Mouse (Mus musculus) CH12.LX (cell line): ENCODE data around the gene Sectm1a. TPM values are rescaled to one million over a fixed set of nuclear protein-coding genes. Genes with fewer than 3 reads are reported as not detected.
"Not testable (repeated sequence)": the region's sequence is repeated elsewhere in the genome, so short reads cannot be mapped to it uniquely, and the experiment has no call there.

ENCODE experiments used
- DNase-seq: peaks from one replicate; pipeline ENCODE4 v3.0.0-alpha.2; 2013; ENCODE audit errors: extremely low read depth
- H3K27ac ChIP-seq: 2 replicates; pipeline ENCODE4 v1.5.1; 2012; ENCODE audit warnings: low read depth, mild to moderate bottlenecking, control low read depth, moderate library complexity; ENCODE audit not compliant: insufficient read depth
- H3K27me3 ChIP-seq: replicated peaks from 2 replicates; pipeline ENCODE3; 2012; ENCODE audit warnings: inconsistent platforms
- H3K36me3 ChIP-seq, 2 experiments: replicated peaks in 1 of 2; 2 replicates each; pipeline versions ENCODE3 to v1.6.1; 2012; ENCODE audit warnings: inconsistent platforms in 1 of 2, low read length in 1 of 2, mild to moderate bottlenecking in 1 of 2, mixed read lengths in 1 of 2, moderate library complexity in 1 of 2; ENCODE audit not compliant: control insufficient read depth in 1 of 2, insufficient read depth in 1 of 2
- H3K4me1 ChIP-seq, 2 experiments: 2 replicates each; pipeline ENCODE4 v1.6.1; 2012; ENCODE audit warnings: inconsistent platforms in 1 of 2, moderate library complexity in 1 of 2; ENCODE audit not compliant: insufficient read depth in 2 of 2, control insufficient read depth in 1 of 2
- H3K4me2 ChIP-seq: 2 replicates; pipeline ENCODE4 v1.6.1; 2012; ENCODE audit warnings: low read depth, mild to moderate bottlenecking, control low read depth; ENCODE audit not compliant: poor library complexity, insufficient read depth, severe bottlenecking
- H3K4me3 ChIP-seq, 3 experiments: fragments of 150-350 bp in 1 of 3; sonication (generic) in 1 of 3; replicated peaks in 1 of 3; 2 replicates each; pipeline versions ENCODE3 to v1.5.1; 2011 to 2012; ENCODE audit warnings: low read depth in 2 of 3, low read length in 2 of 3, mild to moderate bottlenecking in 2 of 3, moderate library complexity in 2 of 3, control low read depth in 1 of 3, improper control_type of control experiment in 1 of 3, inconsistent platforms in 1 of 3, mixed read lengths in 1 of 3; ENCODE audit not compliant: poor library complexity in 1 of 3
- H3K79me2 ChIP-seq: replicated peaks from 2 replicates; pipeline ENCODE4 v1.6.1; 2012; ENCODE audit warnings: mild to moderate bottlenecking, moderate library complexity; ENCODE audit not compliant: control insufficient read depth, poor library complexity, insufficient read depth, severe bottlenecking; ENCODE audit errors: extremely low read depth
- H3K9ac ChIP-seq: 2 replicates; pipeline ENCODE4 v1.6.1; 2012; ENCODE audit warnings: low read depth, mild to moderate bottlenecking, control low read depth, moderate library complexity; ENCODE audit not compliant: insufficient read depth
- H3K9me3 ChIP-seq: replicated peaks from 2 replicates; pipeline ENCODE3; 2012; ENCODE audit warnings: low read length, inconsistent platforms, mixed read lengths
- ETS1 ChIP-seq: conservative IDR thresholded peaks from 2 replicates; pipeline ENCODE4 v1.6.1; 2012; ENCODE audit warnings: low read depth, mild to moderate bottlenecking, inconsistent platforms, low read length, improper control_type of control experiment, moderate library complexity
- MEF2A ChIP-seq: IDR thresholded peaks from 2 replicates; pipeline ENCODE4 v1.6.1; 2014; ENCODE audit warnings: low read depth, mild to moderate bottlenecking, inconsistent platforms, low read length, improper control_type of control experiment, borderline replicate concordance
- MYC ChIP-seq: IDR thresholded peaks from 2 replicates; pipeline ENCODE4 v1.6.1; 2011; ENCODE audit warnings: low read depth, mild to moderate bottlenecking, improper control_type of control experiment, low read length
- SIN3A ChIP-seq: IDR thresholded peaks from 2 replicates; pipeline ENCODE4 v1.6.1; 2012; ENCODE audit warnings: low read length, improper control_type of control experiment, inconsistent platforms
- SMC3 ChIP-seq: IDR thresholded peaks from 2 replicates; pipeline ENCODE4 v1.6.1; 2011; ENCODE audit warnings: low read depth, low read length, improper control_type of control experiment
- TBP ChIP-seq: conservative IDR thresholded peaks from 2 replicates; pipeline ENCODE4 v1.6.1; 2011; ENCODE audit warnings: low read depth, low read length, improper control_type of control experiment
- TCF12 ChIP-seq: IDR thresholded peaks from 2 replicates; pipeline ENCODE4 v1.6.1; 2014; ENCODE audit warnings: low read depth, mild to moderate bottlenecking, inconsistent platforms, low read length, improper control_type of control experiment
- ZMIZ1 ChIP-seq: IDR thresholded peaks from 2 replicates; pipeline ENCODE4 v1.6.1; 2012; ENCODE audit warnings: low read depth, mild to moderate bottlenecking, inconsistent platforms, low read length, improper control_type of control experiment
- dilution Hi-C: fragments of 300-500 bp; cut with MboI; formaldehyde crosslinking; loops from 2 replicates; pipeline ENCODE4 v1.14.3; 2020; ENCODE audit warnings: low sequenced_read_pairs; ENCODE audit not compliant: extremely low pct_unique_long_range_greater_than_20kb, extremely low pct_ligation_motif_present
- in situ Hi-C: fragments of 300-500 bp; cut with MboI; formaldehyde crosslinking; loops from 3 replicates; pipeline ENCODE4 v1.14.3; 2019; ENCODE audit warnings: low sequenced_read_pairs, low pct_ligation_motif_present, low pct_unique_long_range_greater_than_20kb, mixed read lengths
- polyA plus RNA-seq: library from polyadenylated mRNA; unstranded; fragments of >175 nt; gene quantifications from 2 replicates; pipeline ENCODE4 v1.2.1, GENCODE M21; 2012; ENCODE audit warnings: low read depth; ENCODE audit not compliant: insufficient read length
- total RNA-seq, 2 experiments: library from RNA; depleted of rRNA; stranded (reverse); fragments of 300-350 nt in 1 of 2; fragments of >200 nt in 1 of 2; gene quantifications; 2 replicates each; pipeline ENCODE4 v1.2.3; 2012 to 2014

Sectm1a gene
- total and polyA plus RNA-seq, 3 experiments: 0.08 TPM; not detected in 2

DNA sequence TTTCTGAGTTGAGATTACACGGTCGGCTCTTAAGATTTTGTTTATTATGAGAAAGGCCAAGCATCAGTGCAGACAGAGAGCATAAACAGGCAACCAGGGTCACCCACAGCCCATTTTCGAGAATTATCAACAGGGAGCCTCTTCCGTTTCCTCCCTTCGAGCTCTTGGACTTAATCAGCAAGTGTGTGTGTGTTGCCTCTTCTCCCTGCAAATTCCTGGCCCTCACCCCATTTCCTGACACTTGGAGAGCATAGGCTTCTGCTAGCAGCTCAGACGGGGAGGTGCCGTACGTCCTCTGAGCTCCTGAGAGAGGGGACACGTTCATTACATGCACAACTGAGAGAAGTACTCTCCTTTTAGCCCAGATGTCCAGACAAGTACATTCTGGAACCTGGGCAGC, 27.0 kb upstream of the Sectm1a start:
- Histone ChIP-seq H3K27me3 (peaks cover 3% of the 10 kb centered on the region), H3K27ac (no peak overlapping the region), H3K9ac (no peak overlapping the region)
- dilution Hi-C loops: no loop called here
- TF ChIP-seq MYC (no peak), ETS1 (no peak), SMC3 (no peak), MEF2A (no peak), ZMIZ1 (no peak)
- TF ChIP-seq, all 38 proteins: peak for 0
- DNase-seq: no peak
- Histone ChIP-seq H3K4me3 (no peak overlapping the region), H3K9me3 (no peaks in the 10 kb centered on the region), H3K4me2 (no peak overlapping the region), H3K36me3 (no peaks in the 10 kb centered on the region), H3K4me1 (no peaks in the 10 kb centered on the region), H3K79me2 (no peaks in the 10 kb centered on the region)
- in situ Hi-C loops: no loop called here

DNA sequence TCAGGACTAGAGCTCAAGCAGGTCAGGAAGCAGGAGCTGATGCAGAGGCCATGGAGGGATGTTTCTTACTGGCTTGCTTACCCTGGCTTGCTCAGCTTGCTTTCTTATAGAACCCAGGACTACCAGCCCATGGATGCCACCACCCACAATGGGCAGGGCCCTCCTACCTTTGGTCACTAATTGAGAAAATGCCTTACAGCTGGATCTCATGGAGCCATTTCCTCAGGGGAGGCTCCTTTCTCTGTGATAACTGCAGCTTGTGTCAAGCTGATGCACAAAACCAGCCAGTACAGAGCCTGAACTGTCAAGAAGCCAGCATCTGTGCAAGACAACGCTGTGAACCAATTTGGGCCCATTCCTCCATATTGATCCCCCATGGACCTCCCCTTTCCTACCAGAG, 26.2 kb upstream of the Sectm1a start:
- H3K9ac ChIP-seq, H3K4me3 ChIP-seq, H3K4me1 ChIP-seq, H3K27ac ChIP-seq, H3K79me2 ChIP-seq, dilution Hi-C loops, H3K36me3 ChIP-seq, H3K4me2 ChIP-seq, H3K9me3 ChIP-seq, H3K27me3 ChIP-seq, in situ Hi-C loops, DNase-seq: not testable (repeated sequence)

DNA sequence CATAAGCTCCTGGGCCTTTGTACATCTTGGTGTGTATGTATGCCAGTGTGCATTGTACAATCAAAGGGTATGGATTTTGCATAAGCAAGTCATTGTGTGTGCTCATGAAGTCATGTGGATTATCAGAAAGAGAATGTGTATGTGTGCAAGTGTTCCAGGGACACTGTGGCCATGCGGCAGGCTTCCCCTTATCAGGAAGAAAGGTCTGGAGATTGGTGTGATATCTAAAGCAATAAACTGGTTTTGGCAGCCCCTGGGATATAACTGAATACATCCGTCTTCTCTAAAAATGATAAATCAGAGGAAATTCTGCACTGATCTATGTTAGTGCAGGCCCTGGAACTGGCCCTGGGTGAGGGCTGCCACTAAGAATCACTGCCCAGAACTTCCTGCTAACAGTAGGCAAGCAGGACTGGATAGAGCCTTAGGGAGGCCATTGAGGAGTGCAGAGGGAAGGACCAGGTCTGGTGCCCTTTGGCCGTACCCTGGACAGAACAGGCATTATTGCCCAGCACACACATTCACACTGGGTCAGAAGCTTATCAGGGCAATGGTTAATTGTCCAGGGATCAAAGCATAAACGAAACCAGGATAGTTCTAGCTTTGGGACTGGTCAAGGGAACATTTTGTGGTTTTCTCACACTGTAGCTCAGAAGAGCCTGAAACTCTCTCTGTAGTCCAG, 20.2 kb upstream of the Sectm1a start:
- Histone ChIP-seq H3K36me3 (no peaks in the 10 kb centered on the region), H3K4me1 (no peaks in the 10 kb centered on the region), H3K27me3 (no peaks in the 10 kb centered on the region), H3K27ac (no peak overlapping the region), H3K9ac (no peak overlapping the region), H3K4me2 (no peak overlapping the region), H3K9me3 (no peaks in the 10 kb centered on the region), H3K79me2 (no peaks in the 10 kb centered on the region), H3K4me3 (no peak overlapping the region)
- no peak for DNase-seq
- dilution Hi-C loops (no loop called here), in situ Hi-C loops (no loop called here)
- TF ChIP-seq SIN3A: no peak
- TF ChIP-seq ETS1: no peak
- no peak for TF ChIP-seq TBP
- TF ChIP-seq TCF12: no peak
